Mouse (Mus musculus) liver, embryonic 12.5 days (tissue): ENCODE results near the gene 0610010F05Rik. TPM values are rescaled to one million over a fixed set of nuclear protein-coding genes. Genes with fewer than 3 reads are reported as not detected.
A peak's percentile ranks its signal among the peaks of the same experiment; 100 is the strongest.
"Not testable (repeated sequence)": the region's sequence is repeated elsewhere in the genome, so short reads cannot be mapped to it uniquely, and the experiment has no call there.

ENCODE experiments used
- ATAC-seq: fragments of 200-750 bp; cut with Nextera tagmentation; 2 replicates; pipeline ENCODE4 v1.8.0; 2017; ENCODE audit warnings: moderate number of reproducible peaks, mild to moderate bottlenecking, moderate library complexity
- H3K27ac ChIP-seq: fragments of 300-500 bp; sonication (generic); 2 replicates; pipeline ENCODE4 v1.5.1; 2016; ENCODE audit warnings: mild to moderate bottlenecking
- H3K27me3 ChIP-seq: fragments of 300-500 bp; sonication (generic); replicated peaks from 2 replicates; pipeline ENCODE4 v1.6.1; 2016; ENCODE audit warnings: mild to moderate bottlenecking, moderate library complexity
- H3K36me3 ChIP-seq: fragments of 300-500 bp; sonication (generic); 2 replicates; pipeline ENCODE4 v1.6.1; 2016; ENCODE audit warnings: mild to moderate bottlenecking, moderate library complexity
- H3K4me1 ChIP-seq: fragments of 300-500 bp; sonication (generic); 2 replicates; pipeline ENCODE4 v1.6.1; 2016
- H3K4me2 ChIP-seq: fragments of 300-500 bp; sonication (generic); 2 replicates; pipeline ENCODE4 v1.6.1; 2016; ENCODE audit warnings: mild to moderate bottlenecking, moderate library complexity
- H3K4me3 ChIP-seq: fragments of 300-500 bp; sonication (generic); 2 replicates; pipeline ENCODE4 v1.5.1; 2016; ENCODE audit warnings: mild to moderate bottlenecking, moderate library complexity
- H3K9ac ChIP-seq: fragments of 300-500 bp; sonication (generic); 2 replicates; pipeline ENCODE4 v1.6.1; 2016; ENCODE audit warnings: mild to moderate bottlenecking, moderate library complexity
- H3K9me3 ChIP-seq: fragments of 300-500 bp; sonication (generic); replicated peaks from 2 replicates; pipeline ENCODE4 v1.6.1; 2016; ENCODE audit warnings: mild to moderate bottlenecking, moderate library complexity
- WGBS: fragments of 180-500 bp; shearing (Covaris S2); methylation state at CpG from one replicate; pipeline ENCODE4 v1.1.7; 2016; ENCODE audit not compliant: insufficient replicate concordance; 5-methylcytosine and 5-hydroxymethylcytosine counted together
- polyA plus RNA-seq: library from polyadenylated mRNA; unstranded; fragments of >200 nt; fragmentation: Nextera tagmentation; extraction: Ambion mirVana; gene quantifications from 2 replicates; pipeline ENCODE4 v1.2.1, GENCODE M21; 2016

Gene 0610010F05Rik
- polyA plus RNA-seq, 1 experiment from 2014 or later = 17.0 TPM

DNA sequence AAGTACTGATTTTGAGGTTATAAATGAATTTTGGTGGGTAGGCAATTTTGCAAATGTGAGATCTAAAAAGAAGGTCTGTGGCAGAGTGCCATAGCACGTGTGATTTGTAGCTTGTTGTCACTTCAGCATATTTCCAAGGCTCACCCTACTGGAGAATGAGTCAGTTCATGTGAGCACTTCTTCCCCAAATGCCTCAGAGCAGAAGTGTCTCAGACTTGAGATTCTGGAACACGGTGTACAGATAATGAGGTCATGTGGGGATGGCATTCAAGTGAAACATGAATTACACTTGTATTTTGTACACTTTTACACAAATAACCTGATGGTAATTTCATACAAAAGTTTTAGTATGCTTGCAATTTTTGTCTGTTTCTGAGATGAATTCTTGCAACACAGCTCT is 24.4 kb upstream of the 0610010F05Rik start:
- H3K27me3 ChIP-seq = no peaks in the 10 kb centered on the region
- 52% methylated on average over 2 of the region's 2 CpGs for WGBS

DNA sequence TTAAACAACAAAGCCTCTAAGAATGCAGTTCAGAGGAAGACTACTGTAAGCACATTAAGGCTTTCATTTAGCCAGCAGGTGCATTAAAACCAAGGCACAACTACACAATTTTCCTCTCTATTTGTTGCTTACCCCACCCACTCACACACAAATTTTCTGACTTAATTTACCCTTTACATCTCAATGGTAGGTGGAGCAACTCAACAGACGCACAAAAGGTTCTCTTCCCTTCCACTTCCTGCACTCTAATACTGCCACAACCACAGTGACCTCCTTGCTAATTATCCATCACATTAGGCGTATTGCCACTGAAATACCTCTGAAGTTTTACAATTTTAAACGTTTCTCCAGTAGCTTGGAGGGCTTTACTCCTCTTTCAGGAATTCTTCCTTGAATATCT is 20.2 kb upstream of the 0610010F05Rik start:
- Histone ChIP-seq H3K27me3 (no peaks in the 10 kb centered on the region), H3K4me1 (no peaks in the 10 kb centered on the region), H3K36me3 (peaks cover 28% of the 10 kb centered on the region), H3K9me3 (no peaks in the 10 kb centered on the region), H3K9ac (no peak overlapping the region), H3K27ac (no peak overlapping the region), H3K4me2 (no peak overlapping the region), H3K4me3 (no peak overlapping the region)
- no peak for ATAC-seq
- WGBS = 66% methylated on average over 3 of the region's 3 CpGs

More for the DNA sequence above, 24.4 kb upstream of the 0610010F05Rik start:
- 0 out of 2 replicates have a peak, but pooled peaks cover under 1% of the 10 kb centered on the region for H3K4me1 ChIP-seq
- no peak overlapping the region for H3K9ac ChIP-seq
- no peak overlapping the region for H3K4me3 ChIP-seq
- H3K27ac ChIP-seq = no peak overlapping the region
- no peak overlapping the region for H3K4me2 ChIP-seq
- no peaks in the 10 kb centered on the region for H3K9me3 ChIP-seq
- ATAC-seq = no peak
- H3K36me3 ChIP-seq = peaks cover 5% of the 10 kb centered on the region; the same call in 1 of the 2 replicates

DNA sequence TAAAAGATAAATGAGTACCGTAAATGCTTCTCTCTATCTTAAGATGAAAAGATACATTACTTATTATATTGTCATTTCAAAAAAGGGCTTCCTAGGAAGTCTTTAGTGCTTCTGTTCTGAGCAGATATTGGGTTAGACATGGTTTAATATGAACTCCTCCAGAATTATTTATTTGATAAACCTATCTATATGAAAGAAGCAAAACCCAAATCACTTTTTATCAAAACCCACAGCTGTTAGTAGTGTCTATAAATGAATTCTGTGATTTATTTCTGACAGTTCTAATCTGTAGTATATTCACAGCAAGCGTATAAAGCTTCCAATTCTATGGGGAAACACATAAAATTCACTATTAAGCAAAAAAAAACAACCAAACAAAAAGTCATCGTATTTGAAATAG is 14.4 kb upstream of the 0610010F05Rik start:
- H3K27me3 ChIP-seq = no peaks in the 10 kb centered on the region
- no peak overlapping the region for H3K4me3 ChIP-seq
- WGBS = 84% methylated on average over 3 of the region's 3 CpGs
- no peak for ATAC-seq
- no peak overlapping the region for H3K9ac ChIP-seq
- H3K36me3 ChIP-seq = peaks cover 43% of the 10 kb centered on the region
- H3K4me1 ChIP-seq = no peaks in the 10 kb centered on the region
- no peaks in the 10 kb centered on the region for H3K9me3 ChIP-seq
- H3K4me2 ChIP-seq = no peak overlapping the region
- no peak overlapping the region for H3K27ac ChIP-seq

DNA sequence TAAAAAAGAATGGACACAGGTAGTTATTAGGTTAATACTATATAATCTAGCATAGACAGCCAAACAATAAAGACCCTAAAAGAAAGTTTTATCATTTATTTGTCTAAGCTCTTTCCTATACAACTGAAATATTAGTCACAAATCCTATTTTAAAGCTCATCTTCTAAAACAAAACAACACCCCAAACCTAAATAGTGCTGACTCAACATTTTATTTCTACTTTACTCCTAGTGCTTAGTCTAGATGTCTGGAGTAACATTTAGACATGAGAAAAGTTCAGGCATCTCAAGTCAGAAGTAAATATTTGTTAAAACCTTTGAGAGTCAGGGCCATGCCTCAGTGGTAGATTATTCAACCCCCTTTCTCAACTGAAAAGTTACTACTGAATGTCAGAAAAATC is 14.0 kb upstream of the 0610010F05Rik start:
- no peak overlapping the region for H3K9ac ChIP-seq
- H3K4me2 ChIP-seq = no peak overlapping the region
- no peaks in the 10 kb centered on the region for H3K4me1 ChIP-seq
- ATAC-seq = no peak
- H3K27ac ChIP-seq = no peak overlapping the region
- H3K4me3 ChIP-seq = no peak overlapping the region
- no peaks in the 10 kb centered on the region for H3K9me3 ChIP-seq
- no peaks in the 10 kb centered on the region for H3K27me3 ChIP-seq
- H3K36me3 ChIP-seq = peaks cover 47% of the 10 kb centered on the region

DNA sequence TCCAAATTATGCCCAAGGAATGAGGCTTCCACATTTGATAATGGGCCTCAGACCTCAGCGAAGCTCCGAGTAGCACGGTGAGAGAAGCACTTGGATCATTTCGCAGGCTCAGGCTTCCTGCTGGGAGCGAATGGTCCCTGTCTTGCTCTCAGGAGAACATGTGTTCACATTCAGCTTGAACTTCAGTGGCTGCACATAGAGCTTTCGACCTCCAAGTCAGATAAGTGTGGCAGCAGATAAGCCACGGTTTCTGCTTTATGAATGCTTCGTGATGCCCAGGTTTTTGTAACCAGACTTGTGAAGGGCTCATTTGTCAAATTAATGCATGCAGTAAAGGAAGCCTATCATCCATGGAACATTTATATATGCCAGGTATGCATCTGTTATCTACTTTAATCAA is 1.1 kb upstream of the 0610010F05Rik start:
- Histone ChIP-seq H3K9me3 (no peaks in the 10 kb centered on the region), H3K4me1 (peaks cover 14% of the 10 kb centered on the region), H3K27ac (0 out of 2 replicates have a peak overlapping the region, but pooled peaks have one; percentile 20), H3K36me3 (peaks cover 18% of the 10 kb centered on the region), H3K4me3 (peak overlapping the region; percentile 85; the same call in 1 of the 2 replicates), H3K4me2 (peak overlapping the region; percentile 91), H3K9ac (no peak overlapping the region), H3K27me3 (no peaks in the 10 kb centered on the region)
- no peak for ATAC-seq
- WGBS = 43% methylated on average over 8 of the region's 8 CpGs

DNA sequence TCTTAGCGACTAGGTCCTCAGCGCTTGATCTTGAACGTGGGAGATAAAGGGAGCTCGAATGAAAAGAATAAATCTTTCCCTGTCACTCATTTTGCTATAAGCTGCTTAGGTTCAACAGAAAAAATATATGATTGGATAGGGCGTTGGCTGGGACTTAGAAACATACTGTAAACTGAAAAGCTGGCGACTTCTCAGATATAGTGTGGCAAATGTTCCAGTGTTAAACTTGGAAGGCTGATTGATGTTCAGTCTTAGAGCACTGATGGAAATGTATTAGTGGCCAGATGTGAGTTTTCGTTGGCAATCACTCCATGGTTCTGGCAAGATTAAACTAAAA is 408 bp upstream of the 0610010F05Rik start:
- Histone ChIP-seq H3K4me2 (peak overlapping the region; percentile 91), H3K4me1 (peaks cover 14% of the 10 kb centered on the region), H3K9ac (peak overlapping the region; percentile 94), H3K36me3 (peaks cover 14% of the 10 kb centered on the region), H3K27me3 (no peaks in the 10 kb centered on the region), H3K9me3 (no peaks in the 10 kb centered on the region), H3K27ac (peak overlapping the region; percentile 60), H3K4me3 (peak overlapping the region; percentile 85)
- no peak for ATAC-seq
- 9% methylated on average over 7 of the region's 7 CpGs for WGBS

DNA sequence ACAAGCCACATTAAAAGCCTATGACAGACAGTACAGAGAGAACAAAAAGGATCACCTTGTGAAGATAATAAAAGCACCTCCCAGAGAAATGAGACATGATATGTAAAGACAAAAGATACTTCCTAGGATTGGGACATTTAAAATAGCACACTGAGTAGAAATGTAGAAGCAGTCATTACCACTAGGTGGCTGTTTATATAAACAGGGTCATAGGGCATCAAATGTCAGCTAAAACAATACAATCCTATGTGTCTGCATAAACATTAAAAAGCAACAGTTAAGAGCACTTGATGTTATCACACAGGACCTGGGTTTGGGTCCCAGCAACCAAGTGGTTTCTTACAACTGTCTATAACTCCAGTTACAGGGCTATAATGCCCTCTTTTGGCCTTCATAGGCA is 2.8 kb downstream of the 0610010F05Rik start:
- no peaks in the 10 kb centered on the region for H3K27me3 ChIP-seq
- H3K27ac ChIP-seq = no peak overlapping the region
- peaks cover 11% of the 10 kb centered on the region for H3K36me3 ChIP-seq
- H3K9me3 ChIP-seq = no peaks in the 10 kb centered on the region
- H3K9ac ChIP-seq = no peak overlapping the region
- no peak overlapping the region for H3K4me2 ChIP-seq
- peaks cover 14% of the 10 kb centered on the region for H3K4me1 ChIP-seq
- no peak for ATAC-seq
- no peak overlapping the region for H3K4me3 ChIP-seq

DNA sequence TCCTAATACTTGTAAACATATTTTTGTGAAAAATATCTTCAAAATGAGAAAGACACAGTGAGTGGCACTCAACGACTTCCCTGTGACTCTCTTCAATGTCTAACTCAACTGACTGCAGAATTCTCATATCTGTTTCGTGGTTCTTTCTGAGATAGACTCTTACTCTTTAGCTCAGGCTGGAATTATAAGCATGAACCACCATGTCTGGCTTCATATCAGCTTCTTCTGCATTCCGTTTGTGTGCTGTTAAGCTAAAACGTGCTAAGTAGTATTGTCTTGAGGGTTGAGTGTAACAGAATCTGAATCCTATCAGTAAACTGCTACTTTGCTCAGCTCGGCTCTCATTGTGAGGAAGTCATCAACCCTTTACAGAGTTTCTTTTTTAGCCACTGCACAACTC is 14.4 kb downstream of the 0610010F05Rik start:
- no peaks in the 10 kb centered on the region for H3K9me3 ChIP-seq
- peaks cover 13% of the 10 kb centered on the region; the same call in 1 of the 2 replicates for H3K36me3 ChIP-seq
- H3K27me3 ChIP-seq = no peaks in the 10 kb centered on the region
- H3K4me2 ChIP-seq = no peak overlapping the region
- H3K27ac ChIP-seq = no peak overlapping the region
- 57% methylated on average over 5 of the region's 5 CpGs for WGBS
- no peak overlapping the region for H3K9ac ChIP-seq
- ATAC-seq = no peak
- H3K4me3 ChIP-seq = no peak overlapping the region
- no peaks in the 10 kb centered on the region for H3K4me1 ChIP-seq

DNA sequence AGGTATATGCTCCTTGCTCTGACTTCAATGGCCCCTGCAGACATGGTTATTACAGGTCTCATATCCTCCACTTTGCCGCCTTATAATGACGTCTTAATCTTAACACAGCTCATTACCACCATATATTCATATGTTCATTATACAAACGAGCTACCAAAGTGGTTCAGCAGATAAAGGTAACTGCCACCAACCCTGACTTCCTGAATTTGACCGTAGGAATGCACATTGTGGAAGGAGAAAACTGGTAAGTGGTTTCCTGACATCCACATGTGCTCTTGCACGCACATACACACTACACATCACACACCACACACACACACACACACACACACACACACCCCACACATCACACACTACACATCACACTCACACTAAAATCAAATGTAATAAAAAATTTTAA is 18.9 kb downstream of the 0610010F05Rik start:
- Histone ChIP-seq H3K9ac (no peak overlapping the region), H3K9me3 (no peaks in the 10 kb centered on the region), H3K4me3 (no peak overlapping the region), H3K36me3 (peaks cover 13% of the 10 kb centered on the region; the same call in 1 of the 2 replicates), H3K27me3 (no peaks in the 10 kb centered on the region), H3K27ac (no peak overlapping the region), H3K4me1 (no peaks in the 10 kb centered on the region), H3K4me2 (no peak overlapping the region)
- no peak for ATAC-seq
- WGBS = 41% methylated on average over 5 of the region's 5 CpGs

DNA sequence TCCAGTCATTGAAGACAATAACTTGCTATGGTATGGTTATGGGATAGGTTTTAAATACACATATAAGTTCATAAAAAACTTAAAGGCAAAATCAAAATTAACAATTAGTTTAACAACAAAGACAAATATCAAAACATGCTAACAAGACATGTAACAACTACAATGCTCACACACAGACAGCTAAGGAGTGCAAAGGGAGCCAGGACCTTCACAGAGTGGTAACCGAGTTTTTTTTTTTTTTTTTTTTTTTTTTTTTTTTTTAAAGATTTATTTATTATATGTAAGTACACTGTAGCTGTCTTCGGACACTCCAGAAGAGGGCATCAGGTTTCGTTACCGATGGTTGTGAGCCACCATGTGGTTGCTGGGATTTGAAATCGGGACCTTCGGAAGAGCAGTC is 26.1 kb downstream of the 0610010F05Rik start:
- H3K9ac ChIP-seq, H3K4me3 ChIP-seq, H3K27ac ChIP-seq, H3K4me2 ChIP-seq, ATAC-seq, H3K4me1 ChIP-seq, H3K9me3 ChIP-seq, H3K27me3 ChIP-seq: not testable (repeated sequence)
- 82% methylated on average over 6 of the region's 6 CpGs for WGBS
- H3K36me3 ChIP-seq = peaks cover 34% of the 10 kb centered on the region

DNA sequence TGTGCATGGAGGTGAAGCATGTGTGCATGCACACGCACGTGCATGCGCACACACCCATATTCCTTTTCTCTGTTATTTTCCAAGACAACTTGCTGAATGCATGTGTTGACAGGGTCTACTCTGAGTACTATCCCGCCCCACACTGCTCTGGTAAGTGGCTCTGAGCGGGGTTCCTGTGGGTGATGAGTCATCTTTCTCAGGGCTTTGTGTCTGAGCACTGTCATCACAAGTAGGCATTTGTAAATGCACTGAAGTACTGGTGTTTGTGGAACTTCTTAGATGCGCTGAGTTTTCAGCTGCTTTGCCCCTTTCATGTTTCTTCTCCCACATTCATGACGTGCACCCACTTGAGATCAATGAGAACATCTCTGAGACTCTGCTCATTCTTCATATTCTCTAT is 63.3 kb downstream of the 0610010F05Rik start:
- 65% methylated on average over 7 of the region's 7 CpGs for WGBS

DNA sequence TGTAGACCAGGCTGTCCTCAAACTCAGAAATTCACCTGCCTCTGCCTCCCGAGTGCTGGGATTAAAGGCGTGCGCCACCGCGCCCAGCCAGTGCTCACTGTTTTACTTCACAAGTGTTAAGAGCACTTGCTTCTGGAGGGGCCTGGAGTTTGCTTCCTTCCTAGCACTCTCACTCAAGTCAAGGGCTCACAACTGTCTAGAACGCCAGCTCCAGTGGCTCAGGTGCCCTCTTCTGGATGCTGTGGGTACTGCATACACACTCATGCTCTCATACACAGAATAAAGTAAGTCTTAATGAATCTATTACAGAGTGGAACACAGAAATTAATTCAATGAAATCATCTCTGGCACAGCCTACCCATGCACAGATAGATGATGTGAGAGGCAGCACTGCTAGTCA is 67.7 kb downstream of the 0610010F05Rik start:
- no peak overlapping the region for H3K4me3 ChIP-seq
- H3K27me3 ChIP-seq = no peaks in the 10 kb centered on the region
- no peaks in the 10 kb centered on the region for H3K4me1 ChIP-seq
- no peak overlapping the region for H3K9ac ChIP-seq
- 39% methylated on average over 6 of the region's 6 CpGs for WGBS
- no peak overlapping the region for H3K27ac ChIP-seq
- H3K4me2 ChIP-seq = no peak overlapping the region
- peak; percentile 55; the same call in 1 of the 2 replicates for ATAC-seq
- no peaks in the 10 kb centered on the region for H3K9me3 ChIP-seq
- H3K36me3 ChIP-seq = peaks cover 7% of the 10 kb centered on the region

More for the DNA sequence above, 63.3 kb downstream of the 0610010F05Rik start:
- ATAC-seq = no peak
- no peaks in the 10 kb centered on the region for H3K4me1 ChIP-seq
- H3K27me3 ChIP-seq = no peaks in the 10 kb centered on the region
- no peak overlapping the region for H3K4me3 ChIP-seq
- no peak overlapping the region for H3K27ac ChIP-seq
- H3K9ac ChIP-seq = no peak overlapping the region
- H3K36me3 ChIP-seq = peaks cover 23% of the 10 kb centered on the region
- H3K9me3 ChIP-seq = no peaks in the 10 kb centered on the region
- no peak overlapping the region for H3K4me2 ChIP-seq

DNA sequence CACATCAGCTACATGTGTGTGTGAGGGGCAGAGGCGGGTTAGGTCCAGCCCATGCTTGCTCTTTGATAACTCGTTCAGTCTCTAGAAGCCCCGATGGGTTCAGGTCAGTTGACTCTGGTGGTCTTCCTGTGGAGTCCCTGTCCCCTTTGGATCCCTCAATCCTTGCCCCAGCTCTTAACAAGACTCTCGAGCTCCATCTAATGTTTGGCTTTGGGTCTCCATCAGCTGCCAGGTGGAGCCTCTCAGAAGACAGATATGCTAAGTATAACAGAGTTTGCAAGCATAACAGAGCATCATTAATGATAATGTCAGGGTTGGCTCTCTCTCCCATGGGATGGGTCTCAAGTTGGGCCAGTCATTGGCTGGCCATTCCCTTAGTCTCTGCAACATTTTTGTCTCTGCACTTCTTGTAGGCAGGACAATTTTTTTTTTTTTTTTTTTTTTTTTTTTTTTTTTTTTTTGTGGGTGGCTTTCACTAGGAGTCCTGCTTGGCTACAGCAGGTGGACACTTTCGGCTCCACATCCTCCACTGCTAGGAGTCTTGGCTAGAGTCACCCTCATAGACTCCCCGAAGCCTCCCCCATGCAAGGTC is 76.3 kb downstream of the 0610010F05Rik start:
- Histone ChIP-seq H3K9ac (no peak overlapping the region), H3K36me3 (no peaks in the 10 kb centered on the region), H3K4me2 (no peak overlapping the region), H3K27me3 (no peaks in the 10 kb centered on the region), H3K9me3 (no peaks in the 10 kb centered on the region), H3K4me3 (no peak overlapping the region), H3K27ac (no peak overlapping the region), H3K4me1 (no peaks in the 10 kb centered on the region)
- WGBS = 45% methylated on average over 6 of the region's 6 CpGs
- ATAC-seq = no peak
